Mouse (Mus musculus): ENCODE measurements at regions not wholly inside any gene's neighbourhood (a gene's known extent, or its start where the extent isn't known, plus 50 kb on each side); places are given as distances from the start of the nearest gene placed in this dataset.

GRCm38 (mm10) chr3:157699961-157700360 is 133.3 kb downstream of the Ptger3 start:
- DNase-seq, result no peak

GRCm38 (mm10) chr3:157698529-157698928 is 131.8 kb downstream of the Ptger3 start:
- DNase-seq, result no peak

GRCm38 (mm10) chr3:157695128-157696075 is 128.7 kb downstream of the Ptger3 start:
- DNase-seq, result no peak

Measured in retina, postnatal 1 day (tissue).